7 mouse cellular contexts compared by ENCODE assay signal in the genomic region with DNA sequence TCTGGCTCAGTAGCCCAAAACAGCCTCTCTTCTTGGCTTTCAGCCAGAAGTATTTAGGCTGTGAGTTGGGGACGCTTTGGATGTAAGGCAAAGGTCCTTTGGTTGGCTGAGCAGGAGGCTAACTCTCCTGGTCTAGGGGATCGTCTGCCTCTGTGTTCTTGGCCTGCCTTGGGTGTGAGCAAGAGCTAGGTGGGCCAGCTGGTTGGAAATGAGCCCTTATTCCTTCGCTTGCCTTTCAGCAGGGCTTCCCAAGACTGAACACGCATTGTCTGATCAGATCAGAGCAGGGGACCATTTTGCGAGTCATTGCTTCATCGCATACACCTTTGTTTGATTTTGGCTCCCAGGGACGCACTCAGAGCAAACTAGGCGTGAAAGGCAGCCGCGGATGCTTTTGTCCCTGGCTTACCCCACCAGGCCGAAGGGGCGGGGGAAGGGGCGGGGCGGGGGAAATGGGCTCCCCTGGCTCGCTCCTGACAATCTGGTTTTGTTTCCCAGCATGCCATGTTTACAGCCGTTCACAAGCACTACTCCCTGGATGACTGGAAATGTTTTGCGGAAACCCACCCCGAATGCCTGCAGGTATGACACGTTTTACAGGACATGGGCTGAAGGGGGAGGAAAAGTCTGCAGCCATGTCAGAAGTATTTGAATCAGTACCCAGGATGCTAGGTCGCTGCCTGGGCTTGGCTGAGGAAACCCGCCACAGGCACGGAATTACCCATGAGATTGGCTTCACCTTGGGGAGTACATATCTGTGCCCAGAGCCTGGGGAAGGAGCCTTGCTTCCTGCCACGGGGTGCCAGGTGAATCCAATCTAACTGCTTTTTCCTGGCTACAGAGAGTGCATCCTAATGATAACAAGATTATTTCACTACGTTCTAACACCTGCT. TPM values are rescaled to one million over a fixed set of nuclear protein-coding genes. Genes with fewer than 3 reads are reported as not detected.
DNase-seq lines count a peak whose midpoint lies in the region; ATAC-seq and TF ChIP-seq lines count a peak whose summit lies in the region.

No protein-coding gene starts in this region.

- peak overlapping the region; percentile 41 for H3K9ac ChIP-seq in forebrain, postnatal 0 days

- H3K4me2 ChIP-seq in forebrain, postnatal 0 days (ENCODE audit: low read depth) = peak overlapping the region; percentile 52

- 5% methylated on average over 24 of the region's 24 CpGs for WGBS in forebrain, postnatal 0 days

- DNase-seq in Muller cell, postnatal 12 days (ENCODE audit: inconsistent ontology term) = peak; percentile 71
- peak; percentile 69 for DNase-seq in forebrain, postnatal 0 days
- peak; percentile 55 for DNase-seq in kidney, adult 9 months
- peak; percentile 41 for DNase-seq in lung, postnatal 14 days
- no peak for DNase-seq in left cerebral cortex, postnatal 25 days (ENCODE audit: low spot score in 2 of 2)

- no peaks in the 10 kb centered on the region for H3K9me3 ChIP-seq in E14TG2a.4 (ENCODE audit: low read length)
- no peaks in the 10 kb centered on the region for H3K9me3 ChIP-seq in forebrain, postnatal 0 days (ENCODE audit: low read length)

- ATAC-seq in forebrain, postnatal 0 days = peak; percentile 81
- ATAC-seq in monocyte, adult 5-6 weeks (replicated peaks; ENCODE audit: insufficient number of reproducible peaks, low FRiP score, low TSS enrichment, poor library complexity, severe bottlenecking) = no peak

- no peaks in the 10 kb centered on the region for H3K27me3 ChIP-seq in E14TG2a.4 (ENCODE audit: insufficient read depth, low read length)
- H3K27me3 ChIP-seq in forebrain, postnatal 0 days (ENCODE audit: insufficient read depth, low read length) = no peaks in the 10 kb centered on the region

- intact Hi-C loops in left cerebral cortex, postnatal 25 days (cut with DNase I) = no loop called here

- H3K4me3 ChIP-seq in E14TG2a.4 (replicated peaks; ENCODE audit: low read length) = peak overlapping the region; percentile 65
- H3K4me3 ChIP-seq in forebrain, postnatal 0 days (ENCODE audit: low read depth, low read length) = peak overlapping the region; percentile 1

- peak overlapping the region; percentile 47; the same call in 1 of the 2 replicates for H3K27ac ChIP-seq in forebrain, postnatal 0 days (ENCODE audit: low read depth, low read length)

- peaks cover 62% of the 10 kb centered on the region for H3K4me1 ChIP-seq in E14TG2a.4 (replicated peaks; ENCODE audit: low read depth, low read length)
- H3K4me1 ChIP-seq in forebrain, postnatal 0 days (ENCODE audit: insufficient read depth) = peaks cover 16% of the 10 kb centered on the region

- no peaks in the 10 kb centered on the region for H3K36me3 ChIP-seq in E14TG2a.4 (ENCODE audit: insufficient read depth, low read length)
- H3K36me3 ChIP-seq in forebrain, postnatal 0 days (ENCODE audit: insufficient read depth) = 0 out of 2 replicates have a peak, but pooled peaks cover 4% of the 10 kb centered on the region

- no peak for TF ChIP-seq CTCF in E14TG2a.4 (conservative IDR thresholded peaks at IDR 0.05; ENCODE audit: low read length)
- TF ChIP-seq CTCF in forebrain, postnatal 0 days (IDR thresholded peaks at IDR 0.05; ENCODE audit: low read depth) = no peak

RNA-seq across cellular contexts. Expression of a gene that starts 9.5 kb away (rescaled TPM):
- 23.7 and 23.8 TPM in 2 replicates for total RNA-seq in forebrain, postnatal 0 days (2014; rRNA removed)
- polyA plus RNA-seq in forebrain, postnatal 0 days (2015; fragmentation: Nextera tagmentation; extraction: Ambion mirVana) = 39.5 and 40.8 TPM in 2 replicates
- total RNA-seq in monocyte, adult 5-6 weeks (2017) = 1.8 to 2.3 TPM in 2 of 3 replicates, not detected in the other
- total RNA-seq in left cerebral cortex, postnatal 25 days (2021) = 10 to 100 TPM; 41.8 to 47.4 TPM

Comparison
In these comparisons a context has a peak if more than half of its experiments do, and no peak if none do; other contexts are left out.
1. DNase-seq: peak in Muller cell, postnatal 12 days (single experiment), forebrain, postnatal 0 days (single experiment), kidney, adult 9 months (single experiment) and lung, postnatal 14 days (single experiment); none in left cerebral cortex, postnatal 25 days (0 of 2).